7 mouse cellular contexts compared by ENCODE assay signal in the genomic region with DNA sequence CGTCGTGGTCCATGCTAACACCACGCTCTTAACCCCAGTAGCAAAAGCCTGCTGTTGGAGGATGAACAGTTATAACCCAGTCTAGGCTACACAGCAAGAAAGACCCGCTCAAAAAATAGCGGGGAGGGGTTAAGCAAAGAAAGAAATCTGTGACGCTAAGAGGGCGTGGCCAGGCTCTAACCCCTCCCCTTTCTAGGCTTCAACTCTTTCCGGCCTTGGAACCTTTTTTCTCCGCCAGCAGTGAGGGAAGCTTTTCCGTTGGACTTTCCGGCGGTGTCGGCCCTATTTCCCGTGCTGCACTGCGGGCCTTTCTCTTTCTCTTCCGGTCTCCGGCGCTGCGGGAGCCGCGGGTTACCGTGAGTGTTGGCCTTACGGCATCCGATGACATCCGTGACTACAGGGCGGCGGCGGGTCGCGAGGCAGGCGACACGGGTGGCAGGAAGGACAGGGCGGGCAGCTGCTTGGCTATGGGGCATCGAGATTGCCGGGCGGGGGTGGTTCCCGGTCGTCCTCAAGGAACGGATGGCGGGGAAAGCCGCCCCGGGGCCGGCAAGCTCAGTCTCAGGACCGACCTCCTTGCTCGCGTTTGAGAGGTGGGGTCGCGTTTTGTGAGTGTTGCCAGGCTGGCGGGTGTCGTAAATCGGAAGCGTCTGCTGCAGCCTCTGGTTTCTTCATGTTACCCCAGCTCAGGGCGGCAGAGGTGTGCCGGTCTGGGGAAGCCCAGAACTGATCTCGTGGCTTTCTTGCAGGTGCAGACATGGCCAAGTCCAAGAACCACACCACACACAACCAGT. TPM values are rescaled to one million over a fixed set of nuclear protein-coding genes. Genes with fewer than 3 reads are reported as not detected.
A peak's percentile ranks its signal among the peaks of the same experiment; 100 is the strongest.
DNase-seq lines count a peak whose midpoint lies in the region; ATAC-seq lines count a peak whose summit lies in the region.

A gene (plus strand): TSS at position 234 of the 794 bp plus-strand sequence.

- peak within 1 kb of the TSS; percentile 78 for H3K4me3 ChIP-seq in intestine, embryonic 15.5 days (replicated peaks)
- peak within 1 kb of the TSS; percentile 96 for H3K4me3 ChIP-seq in midbrain, embryonic 10.5 days

- H3K4me1 ChIP-seq in intestine, embryonic 15.5 days (replicated peaks) = peaks cover 19% of the 10 kb centered on the region
- H3K4me1 ChIP-seq in midbrain, embryonic 10.5 days = peaks cover 15% of the 10 kb centered on the region

- intact Hi-C loops in gastrocnemius, postnatal 36 days (cut with DNase I) = loop anchor here (10.0 kb wide), 2 partner anchors 215 to 255 kb away; a partner anchor contains a TSS
- intact Hi-C loops in left cerebral cortex, postnatal 25 days (cut with DNase I) = loop anchor here (2.0 to 10.0 kb wide), 2 partner anchors 47 to 215 kb away; a partner anchor contains a TSS

- peak within 1 kb of the TSS; percentile 93 for H3K27ac ChIP-seq in intestine, embryonic 15.5 days
- peak within 1 kb of the TSS; percentile 99 for H3K27ac ChIP-seq in midbrain, embryonic 10.5 days (replicated peaks)

- peak within 1 kb of the TSS; percentile 79 for H3K4me2 ChIP-seq in intestine, embryonic 15.5 days (replicated peaks)

- peaks cover 12% of the 10 kb centered on the region for H3K36me3 ChIP-seq in intestine, embryonic 15.5 days
- peaks cover 43% of the 10 kb centered on the region for H3K36me3 ChIP-seq in midbrain, embryonic 10.5 days

- H3K27me3 ChIP-seq in intestine, embryonic 15.5 days (replicated peaks) = no peaks in the 10 kb centered on the region
- H3K27me3 ChIP-seq in midbrain, embryonic 10.5 days (ENCODE audit: low read depth, poor library complexity, severe bottlenecking) = no peaks in the 10 kb centered on the region

- ATAC-seq in intestine, embryonic 15.5 days = peak; percentile 92

- under 1% methylated on average over 55 of the region's 55 CpGs for WGBS in intestine, embryonic 15.5 days
- under 1% methylated on average over 55 of the region's 55 CpGs for WGBS in midbrain, embryonic 10.5 days

- H3K9me3 ChIP-seq in intestine, embryonic 15.5 days = no peaks in the 10 kb centered on the region
- no peaks in the 10 kb centered on the region for H3K9me3 ChIP-seq in midbrain, embryonic 10.5 days (replicated peaks)

- H3K9ac ChIP-seq in intestine, embryonic 15.5 days = peak within 1 kb of the TSS; percentile 78

- peak; percentile 92 to 93 for DNase-seq in adrenal gland, adult 18-20 months (ENCODE audit: low spot score in 2 of 2)
- peak; percentile 96 for DNase-seq in embryo, embryonic 11 days
- peak; percentile 90 to 96 for DNase-seq in gastrocnemius, postnatal 36 days
- peak; percentile 93 to 97 for DNase-seq in left cerebral cortex, postnatal 25 days (ENCODE audit: low spot score in 2 of 2)
- DNase-seq in midbrain, embryonic 10.5 days (ENCODE audit: low spot score) = peak; percentile 94
- DNase-seq in right cerebral cortex, postnatal 4 days = peak; percentile 88

RNA-seq across cellular contexts. Expression of the gene that starts here (rescaled TPM):
- 100 to 1,000 TPM; 339 to 377 TPM for total RNA-seq in adrenal gland, adult 18-20 months (2021)
- 100 to 1,000 TPM; 218 to 266 TPM for total RNA-seq in gastrocnemius, postnatal 36 days (2021)
- polyA plus RNA-seq in intestine, embryonic 15.5 days (2015; fragmentation: Nextera tagmentation; extraction: Ambion mirVana) = 981 and 1,002 TPM in 2 replicates
- total RNA-seq in left cerebral cortex, postnatal 25 days (2021) = 100 to 1,000 TPM; 289 to 302 TPM
- polyA plus RNA-seq in midbrain, embryonic 10.5 days (2016; fragmentation: Nextera tagmentation; extraction: Ambion mirVana) = 872 and 1,015 TPM in 2 replicates

Comparison
In these comparisons a context has a peak if more than half of its experiments do, and no peak if none do; other contexts are left out.
1. Peak in every context shown above with its lines: DNase-seq, ATAC-seq, H3K4me3 ChIP-seq and H3K27ac ChIP-seq.